Mouse (Mus musculus) lung, embryonic 14.5 days (tissue): ENCODE data around the gene Myl12a. TPM values are rescaled to one million over a fixed set of nuclear protein-coding genes. Genes with fewer than 3 reads are reported as not detected.

ENCODE experiments used
- ATAC-seq: fragments of 200-750 bp; cut with Nextera tagmentation; 2 replicates; pipeline ENCODE4 v1.8.0; 2017; ENCODE audit warnings: mild to moderate bottlenecking, moderate TSS enrichment, moderate library complexity; ENCODE audit not compliant: insufficient read depth
- DNase-seq: peaks from one replicate; pipeline ENCODE4 v3.0.0-alpha.2; 2015
- H3K27ac ChIP-seq: fragments of 300-500 bp; sonication (generic); 2 replicates; pipeline ENCODE4 v1.5.1; 2014; ENCODE audit warnings: low read depth, mild to moderate bottlenecking, moderate library complexity
- H3K27me3 ChIP-seq: fragments of 300-500 bp; sonication (generic); 2 replicates; pipeline ENCODE4 v1.6.1; 2014; ENCODE audit warnings: low read length, control low read depth; ENCODE audit not compliant: insufficient read depth
- H3K36me3 ChIP-seq: fragments of 300-500 bp; sonication (generic); 2 replicates; pipeline ENCODE4 v1.6.1; 2014; ENCODE audit warnings: control low read depth; ENCODE audit not compliant: insufficient read depth
- H3K4me1 ChIP-seq: fragments of 300-500 bp; sonication (generic); 2 replicates; pipeline ENCODE4 v1.6.1; 2014; ENCODE audit warnings: antibody characterized with exemption, control low read depth; ENCODE audit not compliant: insufficient read depth
- H3K4me2 ChIP-seq: fragments of 300-500 bp; sonication (generic); 2 replicates; pipeline ENCODE4 v1.6.1; 2014; ENCODE audit warnings: mild to moderate bottlenecking
- H3K4me3 ChIP-seq: fragments of 300-500 bp; sonication (generic); 2 replicates; pipeline ENCODE4 v1.5.1; 2014; ENCODE audit warnings: low read depth, low read length
- H3K9ac ChIP-seq: fragments of 300-500 bp; sonication (generic); 2 replicates; pipeline ENCODE4 v1.6.1; 2014
- H3K9me3 ChIP-seq: fragments of 300-500 bp; sonication (generic); 2 replicates; pipeline ENCODE4 v1.6.1; 2016; ENCODE audit warnings: low read depth, low read length, control low read depth
- CTCF ChIP-seq: IDR thresholded peaks from 2 replicates; pipeline ENCODE4 v1.5.1; 2016; ENCODE audit warnings: antibody characterized with exemption, low read depth
- WGBS: fragments of 180-500 bp; shearing (Covaris S2); extraction: QIAGEN DNeasy Blood & Tissue Kit; methylation state at CpG from one replicate; pipeline ENCODE4 v1.1.7; 2014; 5-methylcytosine and 5-hydroxymethylcytosine counted together
- polyA plus RNA-seq: library from polyadenylated mRNA; unstranded; fragments of >200 nt; fragmentation: Nextera tagmentation; extraction: Ambion mirVana; gene quantifications from 2 replicates; pipeline ENCODE4 v1.2.1, GENCODE M21; 2014

Myl12a gene
- polyA plus RNA-seq, 1 experiment from 2014 or later = 637 TPM

- Histone ChIP-seq H3K27me3 (no peaks in the 10 kb centered on the region), H3K36me3 (peaks cover 38% of the 10 kb centered on the region), H3K9ac (no peak overlapping the region), H3K4me1 (peaks cover 17% of the 10 kb centered on the region), H3K9me3 (no peaks in the 10 kb centered on the region), H3K4me3 (no peak overlapping the region), H3K4me2 (no peak overlapping the region; the same call in 1 of the 2 replicates), H3K27ac (peak overlapping the region; percentile 26; the same call in 1 of the 2 replicates)
- no peak for DNase-seq
- 66% methylated on average over 6 of the region's 6 CpGs for WGBS
- no peak for ATAC-seq
- no peak for TF ChIP-seq CTCF
Observed at GRCm38 (mm10) chr17:70997836-70998235, 4.8 kb downstream of the Myl12a start.

GRCm38 (mm10) chr17:70995551-70995950 is 7.1 kb downstream of the Myl12a start:
- Histone ChIP-seq H3K9me3 (no peaks in the 10 kb centered on the region), H3K4me3 (no peak overlapping the region), H3K4me2 (no peak overlapping the region), H3K4me1 (peaks cover 16% of the 10 kb centered on the region), H3K36me3 (peaks cover 50% of the 10 kb centered on the region), H3K27me3 (no peaks in the 10 kb centered on the region), H3K9ac (no peak overlapping the region), H3K27ac (no peak overlapping the region)
- WGBS = 85% methylated on average over 6 of the region's 6 CpGs
- DNase-seq = no peak
- no peak for ATAC-seq
- no peak for TF ChIP-seq CTCF

DNA sequence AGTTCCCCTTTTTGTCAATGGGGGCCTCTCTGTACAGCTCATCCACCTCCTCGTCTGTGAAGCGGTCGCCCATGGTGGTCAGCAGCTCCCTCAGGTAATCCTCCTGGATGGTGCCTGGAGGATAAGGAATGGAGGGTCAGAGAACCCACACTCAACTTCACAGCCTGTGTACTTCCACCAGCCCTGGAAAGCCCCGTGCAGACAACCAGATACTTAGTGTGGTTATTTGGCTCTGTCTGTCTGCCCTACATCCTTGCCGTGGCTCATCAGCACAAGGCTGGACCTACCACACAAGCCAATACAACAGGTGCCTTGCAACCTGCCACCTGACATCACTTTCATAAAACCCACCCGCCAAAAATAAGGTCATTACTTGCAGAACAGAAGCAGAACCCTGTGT is 8.0 kb downstream of the Myl12a start:
- peak overlapping the region; percentile 97; the same call in 1 of the 2 replicates for H3K27ac ChIP-seq
- H3K4me3 ChIP-seq = no peak overlapping the region
- no peaks in the 10 kb centered on the region for H3K9me3 ChIP-seq
- H3K4me2 ChIP-seq = no peak overlapping the region
- ATAC-seq (no peak), DNase-seq (no peak)
- H3K4me1 ChIP-seq = peaks cover 11% of the 10 kb centered on the region
- H3K27me3 ChIP-seq = no peaks in the 10 kb centered on the region
- H3K9ac ChIP-seq = no peak overlapping the region
- peaks cover 50% of the 10 kb centered on the region for H3K36me3 ChIP-seq
- TF ChIP-seq CTCF = no peak
- 76% methylated on average over 6 of the region's 6 CpGs for WGBS

DNA sequence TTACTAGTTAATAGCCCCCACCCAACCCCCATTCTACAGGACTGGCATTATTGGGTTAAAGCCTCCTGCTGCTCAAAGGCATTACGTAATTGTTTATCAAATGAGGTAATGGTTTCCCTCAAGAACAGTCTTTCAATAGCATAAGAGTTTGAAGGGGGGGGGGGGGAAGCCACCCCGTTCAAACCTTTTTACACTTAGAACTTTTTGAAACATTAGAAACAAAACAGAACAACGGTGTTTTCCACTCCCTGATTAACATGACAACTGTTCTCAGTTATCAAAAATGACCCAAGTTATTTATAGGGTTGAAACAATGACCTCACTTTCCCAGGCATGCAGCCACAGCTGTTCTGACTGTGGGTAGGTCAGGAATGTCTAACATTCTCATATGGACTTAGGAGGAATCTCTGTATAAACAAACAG is 9.3 kb downstream of the Myl12a start:
- ATAC-seq = no peak
- no peak overlapping the region for H3K4me2 ChIP-seq
- peaks cover 55% of the 10 kb centered on the region for H3K36me3 ChIP-seq
- peaks cover 12% of the 10 kb centered on the region for H3K4me1 ChIP-seq
- peak; percentile 61 for DNase-seq
- no peaks in the 10 kb centered on the region for H3K9me3 ChIP-seq
- H3K4me3 ChIP-seq = no peak overlapping the region
- no peak overlapping the region for H3K9ac ChIP-seq
- H3K27me3 ChIP-seq = no peaks in the 10 kb centered on the region
- H3K27ac ChIP-seq = peak overlapping the region; percentile 97; the same call in 1 of the 2 replicates
- WGBS = 16% methylated on average over 3 of the region's 3 CpGs
- TF ChIP-seq CTCF = no peak

GRCm38 (mm10) chr17:70992662-70993061 is 10.0 kb downstream of the Myl12a start:
- no peaks in the 10 kb centered on the region for H3K27me3 ChIP-seq
- peaks cover 59% of the 10 kb centered on the region for H3K36me3 ChIP-seq
- DNase-seq (no peak), ATAC-seq (no peak)
- H3K9me3 ChIP-seq = no peaks in the 10 kb centered on the region
- TF ChIP-seq CTCF = no peak
- peaks cover 12% of the 10 kb centered on the region for H3K4me1 ChIP-seq
- no peak overlapping the region for H3K4me3 ChIP-seq
- 64% methylated on average over 9 of the region's 9 CpGs for WGBS
- no peak overlapping the region for H3K4me2 ChIP-seq
- peak overlapping the region; percentile 97 for H3K27ac ChIP-seq
- no peak overlapping the region for H3K9ac ChIP-seq

GRCm38 (mm10) chr17:70991706-70992625 is 10.7 kb downstream of the Myl12a start:
- peaks cover 59% of the 10 kb centered on the region for H3K36me3 ChIP-seq
- peaks cover 12% of the 10 kb centered on the region for H3K4me1 ChIP-seq
- no peak for ATAC-seq
- peak; percentile 40 for TF ChIP-seq CTCF
- no peaks in the 10 kb centered on the region for H3K9me3 ChIP-seq
- H3K27me3 ChIP-seq = no peaks in the 10 kb centered on the region
- 69% methylated on average over 16 of the region's 16 CpGs for WGBS
- H3K9ac ChIP-seq = no peak overlapping the region
- no peak overlapping the region for H3K4me3 ChIP-seq
- peak overlapping the region; percentile 97 for H3K27ac ChIP-seq
- DNase-seq = peak; percentile 66
- H3K4me2 ChIP-seq = peak overlapping the region; percentile 66; the same call in 1 of the 2 replicates

- DNase-seq (peak; percentile 93), ATAC-seq (peak; percentile 88)
- H3K36me3 ChIP-seq = peaks cover 54% of the 10 kb centered on the region
- no peaks in the 10 kb centered on the region for H3K9me3 ChIP-seq
- peak overlapping the region; percentile 71 for H3K4me3 ChIP-seq
- no peaks in the 10 kb centered on the region for H3K27me3 ChIP-seq
- no peak for TF ChIP-seq CTCF
- under 1% methylated on average over 69 of the region's 70 CpGs for WGBS
- peak overlapping the region; percentile 66 for H3K4me2 ChIP-seq
- peaks cover 12% of the 10 kb centered on the region for H3K4me1 ChIP-seq
- peak overlapping the region; percentile 80 for H3K9ac ChIP-seq
- peak overlapping the region; percentile 97 for H3K27ac ChIP-seq
Observed at GRCm38 (mm10) chr17:70990403-70991303, 12.0 kb downstream of the Myl12a start.
